Mouse (Mus musculus) C2C12 (cell line): ENCODE data around the gene Rccd1.

ENCODE experiments used
- CTCF ChIP-seq: IDR thresholded peaks from one replicate; pipeline ENCODE4 v1.5.1; 2011; ENCODE audit not compliant: control insufficient read depth, insufficient read depth, insufficient read length
- FOSL1 ChIP-seq: IDR thresholded peaks from one replicate; pipeline ENCODE4 v1.8.0; 2011; ENCODE audit warnings: mild to moderate bottlenecking, low read length; ENCODE audit not compliant: poor library complexity, insufficient read depth, severe bottlenecking

DNA sequence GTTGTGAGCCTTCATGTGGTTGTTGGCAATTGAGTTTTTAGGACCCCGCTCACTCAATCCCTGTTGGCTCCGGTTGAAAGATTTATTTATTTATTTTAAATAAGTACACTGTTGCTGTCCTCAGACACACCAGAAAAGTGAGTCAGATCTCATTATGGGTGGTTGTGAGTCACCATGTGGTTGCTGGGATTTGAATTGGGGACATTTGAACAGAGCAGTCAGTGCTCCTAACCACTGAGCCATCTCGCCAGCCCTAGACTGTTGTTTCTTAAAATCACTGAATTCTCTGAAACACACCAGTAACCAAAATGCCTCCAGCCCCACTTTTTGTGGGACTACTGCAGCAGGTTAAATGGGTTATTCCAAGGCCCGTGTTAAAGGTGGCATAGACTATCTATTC, 25.5 kb downstream of the Rccd1 start:
- TF ChIP-seq FOSL1 = peak; percentile 64
- TF ChIP-seq CTCF = no peak
